Mouse (Mus musculus): Measurements from ENCODE around the gene Eif2b1. TPM values are rescaled to one million over a fixed set of nuclear protein-coding genes. Genes with fewer than 3 reads are reported as not detected.
"Not testable (repeated sequence)": the region's sequence is repeated elsewhere in the genome, so short reads cannot be mapped to it uniquely, and the experiment has no call there.

Eif2b1 gene
- polyA plus RNA-seq (2017; shearing (Covaris generic)): 10 to 100 TPM; 43.2 to 54.2 (median 51.1) TPM

GRCm38 (mm10) chr5:124578633-124579317 lies at the start of gene Eif2b1, which contains the start of gene Gtf2h3:
Eif2b1 (minus strand) TSS chr5:124579131.
Gtf2h3 (plus strand) TSS chr5:124579140.
- ATAC-seq: peak; percentile 94

- no peak for ATAC-seq
Observed at GRCm38 (mm10) chr5:124624291-124624690, 45.4 kb upstream of the Eif2b1 start.

- ATAC-seq: no peak
Observed at GRCm38 (mm10) chr5:124622890-124623289, 44.0 kb upstream of the Eif2b1 start.

GRCm38 (mm10) chr5:124621362-124621761 lies 42.4 kb upstream of the Eif2b1 start:
- no peak for ATAC-seq

GRCm38 (mm10) chr5:124618711-124619110 lies 39.8 kb upstream of the Eif2b1 start:
- ATAC-seq: no peak

- no peak for ATAC-seq
Observed at GRCm38 (mm10) chr5:124614709-124615108, 35.8 kb upstream of the Eif2b1 start.

- no peak for ATAC-seq
Observed at GRCm38 (mm10) chr5:124610965-124611364, 32.0 kb upstream of the Eif2b1 start.

- no peak for ATAC-seq
Observed at GRCm38 (mm10) chr5:124605041-124605622, 26.2 kb upstream of the Eif2b1 start.

GRCm38 (mm10) chr5:124604296-124604695 lies 25.4 kb upstream of the Eif2b1 start:
- ATAC-seq: no peak

GRCm38 (mm10) chr5:124602349-124602748 lies 23.4 kb upstream of the Eif2b1 start:
- ATAC-seq: no peak

- not testable (repeated sequence) for ATAC-seq
Observed at GRCm38 (mm10) chr5:124599726-124600125, 20.8 kb upstream of the Eif2b1 start.

GRCm38 (mm10) chr5:124598224-124599174 lies 19.6 kb upstream of the Eif2b1 start:
- peak; percentile 92 for ATAC-seq

GRCm38 (mm10) chr5:124592768-124593167 lies 13.8 kb upstream of the Eif2b1 start:
- no peak for ATAC-seq

GRCm38 (mm10) chr5:124582515-124582914 lies 3.6 kb upstream of the Eif2b1 start:
- ATAC-seq: no peak

- no peak for ATAC-seq
Observed at GRCm38 (mm10) chr5:124575467-124575866, 3.5 kb downstream of the Eif2b1 start.

GRCm38 (mm10) chr5:124571068-124571467 lies 7.9 kb downstream of the Eif2b1 start:
- ATAC-seq: no peak

GRCm38 (mm10) chr5:124555145-124555544 lies 23.8 kb downstream of the Eif2b1 start:
- no peak for ATAC-seq

GRCm38 (mm10) chr5:124553607-124554006 lies 25.3 kb downstream of the Eif2b1 start:
- ATAC-seq: no peak

- peak; percentile 96 for ATAC-seq
Observed at GRCm38 (mm10) chr5:124552558-124553307, 26.2 kb downstream of the Eif2b1 start, which contains the start of gene Ddx55. Ddx55 (plus strand) TSS chr5:124552864.

- ATAC-seq: no peak
Observed at GRCm38 (mm10) chr5:124552094-124552472, 26.8 kb downstream of the Eif2b1 start.

GRCm38 (mm10) chr5:124551349-124552093 lies 27.4 kb downstream of the Eif2b1 start:
- not testable (repeated sequence) for ATAC-seq

Measured in inflammation-experienced regulatory T-cells, adult 6 months (primary cell).